Mouse (Mus musculus): ENCODE results near the gene Rsl24d1.
"Not testable (repeated sequence)": the region's sequence is repeated elsewhere in the genome, so short reads cannot be mapped to it uniquely, and the experiment has no call there.

Gene Rsl24d1

GRCm38 (mm10) chr9:73112919-73113906, at the start of gene Rsl24d1:
TSS of gene Rsl24d1 (plus strand) at chr9:73113426.
- DNase-seq = peak; percentile 93

- DNase-seq = peak; percentile 36
Measured at GRCm38 (mm10) chr9:73063621-73064290, 49.5 kb upstream of the Rsl24d1 start.

DNA sequence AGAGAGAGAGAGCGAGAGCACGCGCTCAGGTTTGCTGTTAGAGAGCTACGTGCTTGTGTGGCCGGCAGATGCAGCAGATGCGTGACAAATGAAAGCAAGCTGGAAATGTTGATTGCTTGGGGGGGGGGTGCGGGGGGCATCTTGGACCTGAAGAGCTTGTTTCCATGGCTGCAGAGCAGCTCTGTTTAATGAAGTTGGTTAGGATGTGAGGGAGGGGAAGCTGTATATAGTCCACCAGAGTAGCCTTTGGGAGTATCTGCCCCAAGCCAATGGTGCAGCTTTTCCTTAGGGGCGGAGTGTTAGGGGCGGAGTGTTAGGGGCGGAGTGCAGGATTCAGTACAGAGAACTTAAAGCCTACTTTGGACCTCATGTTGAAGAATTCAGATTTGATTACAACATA, 46.1 kb upstream of the Rsl24d1 start:
- DNase-seq = no peak

- DNase-seq = peak; percentile 80
Measured at GRCm38 (mm10) chr9:73068230-73068679, 45.0 kb upstream of the Rsl24d1 start.

- no peak for DNase-seq
Measured at GRCm38 (mm10) chr9:73068688-73069087, 44.5 kb upstream of the Rsl24d1 start.

DNA sequence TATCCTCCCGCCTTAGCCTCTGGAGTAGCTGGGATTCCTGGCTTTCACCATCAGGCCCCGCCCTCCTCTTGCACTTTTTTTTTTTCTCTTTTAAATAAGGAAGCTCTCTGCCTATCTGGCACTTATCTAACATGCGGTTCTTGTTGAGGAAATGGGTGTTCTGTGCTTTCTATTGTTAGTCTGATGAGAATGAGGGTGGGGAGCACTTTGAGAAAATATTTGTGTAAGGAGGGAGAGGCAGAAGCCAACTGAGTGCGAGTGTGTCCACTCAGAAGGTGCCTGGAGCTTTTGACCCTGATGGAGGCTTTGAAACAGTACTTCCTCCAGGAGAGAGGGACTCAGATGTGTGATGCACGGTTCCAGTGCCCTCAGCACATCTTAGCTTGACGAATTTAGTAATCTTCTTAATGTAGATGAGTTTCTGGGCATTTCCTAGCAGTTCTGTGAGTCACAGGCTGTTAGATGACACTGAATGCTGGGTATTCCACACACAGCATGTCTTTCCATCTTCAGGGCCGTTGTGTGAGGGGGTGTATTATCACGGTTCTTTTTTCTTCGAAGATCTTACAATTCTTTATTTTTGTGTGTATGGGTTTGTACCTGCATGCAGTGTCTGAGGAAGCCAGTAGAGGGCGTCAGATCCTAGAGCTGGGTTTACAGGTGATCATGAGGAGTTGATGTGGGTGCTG, 42.1 kb upstream of the Rsl24d1 start:
- peak; percentile 27 for DNase-seq

- no peak for DNase-seq
Measured at GRCm38 (mm10) chr9:73072426-73072825, 40.8 kb upstream of the Rsl24d1 start.

GRCm38 (mm10) chr9:73073169-73073568, 40.1 kb upstream of the Rsl24d1 start:
- no peak for DNase-seq

DNA sequence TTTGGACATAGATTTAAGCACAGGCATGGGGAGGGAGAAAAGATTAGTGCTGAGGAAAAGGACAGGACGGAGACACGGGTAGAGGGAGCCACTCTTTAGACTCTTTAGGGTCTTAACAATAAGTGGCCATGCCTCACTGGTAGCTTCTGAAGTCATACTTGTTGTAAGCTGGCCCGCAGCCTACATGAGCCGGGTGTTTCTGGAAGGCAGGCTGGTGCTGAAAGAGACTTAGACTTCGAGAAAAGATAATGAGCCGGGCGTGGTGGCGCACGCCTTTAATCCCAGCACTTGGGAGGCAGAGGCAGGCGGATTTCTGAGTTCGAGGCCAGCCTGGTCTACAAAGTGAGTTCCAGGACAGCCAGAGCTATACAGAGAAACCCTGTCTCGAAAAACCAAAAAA, 33.9 kb upstream of the Rsl24d1 start:
- DNase-seq = not testable (repeated sequence)

GRCm38 (mm10) chr9:73079801-73080325, 33.4 kb upstream of the Rsl24d1 start:
- DNase-seq = no peak

- no peak for DNase-seq
Measured at GRCm38 (mm10) chr9:73082291-73083000, 30.8 kb upstream of the Rsl24d1 start.

GRCm38 (mm10) chr9:73083956-73084355, 29.3 kb upstream of the Rsl24d1 start:
- no peak for DNase-seq

GRCm38 (mm10) chr9:73085845-73086244, 27.4 kb upstream of the Rsl24d1 start:
- DNase-seq = no peak

DNA sequence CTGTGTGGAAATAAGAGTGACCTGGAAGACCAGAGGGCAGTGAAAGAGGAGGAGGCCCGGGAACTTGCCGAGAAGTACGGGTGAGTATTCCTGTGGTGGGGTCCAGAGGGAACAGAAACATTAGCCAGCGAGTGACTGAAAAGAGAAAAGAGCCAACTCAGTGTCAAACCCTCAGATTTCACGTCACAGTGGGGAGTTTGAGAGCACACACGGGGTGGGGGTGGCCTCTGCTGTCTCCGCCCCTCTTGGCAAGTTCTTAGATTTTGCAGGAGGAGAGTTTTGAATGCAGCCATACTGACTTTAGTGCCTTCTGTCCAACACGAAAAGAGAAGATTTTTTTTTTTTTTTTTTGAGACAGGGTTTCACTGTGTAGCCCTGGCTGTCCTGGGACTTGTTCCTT, 26.1 kb upstream of the Rsl24d1 start:
- no peak for DNase-seq

- no peak for DNase-seq
Measured at GRCm38 (mm10) chr9:73087581-73087980, 25.6 kb upstream of the Rsl24d1 start.

DNA sequence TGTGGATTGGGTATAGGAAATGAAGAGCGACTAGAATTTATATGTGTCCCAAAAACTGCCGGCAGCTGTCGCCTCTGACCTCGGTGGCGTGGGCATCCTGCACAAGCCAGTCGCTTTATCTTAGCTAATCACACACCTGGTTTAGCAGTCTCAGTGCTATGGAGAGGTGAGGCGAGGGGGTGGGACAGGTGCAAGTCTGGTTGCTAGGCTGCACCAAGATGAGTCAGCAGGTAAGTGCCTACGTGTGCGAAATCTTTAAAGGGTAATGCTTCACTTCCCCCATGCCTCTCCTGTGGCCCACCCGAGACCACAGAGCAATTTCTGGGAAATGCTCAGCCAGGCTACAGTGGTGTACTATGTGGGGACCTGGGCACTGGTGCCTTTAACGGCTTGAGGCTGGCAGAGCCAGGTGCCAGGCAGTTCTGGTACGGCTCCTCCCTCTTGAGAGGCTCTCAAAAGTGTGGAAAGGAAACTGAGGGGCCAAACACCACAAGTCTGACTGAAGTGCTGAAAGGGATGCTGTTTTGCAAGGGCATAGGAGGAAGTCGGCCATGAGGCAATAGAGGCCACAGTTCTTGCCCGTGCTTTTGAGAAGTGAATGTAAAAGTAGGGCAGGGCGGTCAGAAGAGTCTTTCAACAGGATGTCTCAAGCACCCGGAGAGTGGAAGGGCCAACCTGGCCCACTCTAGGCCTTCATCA, 23.9 kb upstream of the Rsl24d1 start:
- no peak for DNase-seq

GRCm38 (mm10) chr9:73090121-73090520, 23.1 kb upstream of the Rsl24d1 start:
- no peak for DNase-seq

DNA sequence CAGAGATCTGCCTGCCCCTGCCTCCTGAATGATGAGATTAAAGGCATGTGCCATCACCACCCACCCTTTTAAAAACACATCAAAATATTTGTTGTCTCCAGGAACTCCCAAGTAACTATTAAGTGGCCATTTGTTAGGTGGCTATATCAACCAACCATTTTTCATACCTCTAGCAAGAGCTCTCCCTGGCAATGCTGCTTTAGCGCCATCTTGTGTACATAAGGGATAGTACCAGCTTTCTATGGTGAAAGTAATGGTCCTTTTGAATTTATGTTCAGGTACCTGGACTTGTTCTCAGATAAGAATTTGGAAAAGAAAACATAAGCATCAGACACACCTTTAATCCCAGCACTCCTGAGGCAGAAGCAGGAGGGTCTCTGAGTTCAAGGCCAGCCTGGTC, 21.5 kb upstream of the Rsl24d1 start:
- peak; percentile 75 for DNase-seq

GRCm38 (mm10) chr9:73094580-73094979, 18.6 kb upstream of the Rsl24d1 start:
- no peak for DNase-seq

DNA sequence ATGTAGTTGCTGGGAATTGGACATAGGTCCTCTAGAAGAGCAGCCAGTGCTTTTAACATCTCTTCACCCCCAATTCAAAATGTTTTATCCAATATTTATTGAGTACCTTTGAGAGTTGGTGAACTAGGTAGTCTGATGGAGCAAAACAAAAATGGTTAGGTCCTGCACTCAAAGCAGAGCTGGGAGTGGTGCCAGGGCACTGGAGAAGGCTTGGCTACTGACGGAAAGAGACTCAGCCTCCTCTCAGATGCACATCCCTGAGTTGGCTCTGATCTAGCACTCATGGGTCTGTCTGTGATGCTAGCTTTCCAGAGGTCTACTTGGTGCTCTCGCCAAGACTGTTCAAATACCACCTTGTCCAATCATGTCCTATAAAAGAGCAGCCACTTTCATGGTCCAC, 15.3 kb upstream of the Rsl24d1 start:
- DNase-seq = no peak

- no peak for DNase-seq
Measured at GRCm38 (mm10) chr9:73101536-73101935, 11.7 kb upstream of the Rsl24d1 start, which contains the start of gene Khdc3. TSS of gene Khdc3 (plus strand) at chr9:73101836.

DNA sequence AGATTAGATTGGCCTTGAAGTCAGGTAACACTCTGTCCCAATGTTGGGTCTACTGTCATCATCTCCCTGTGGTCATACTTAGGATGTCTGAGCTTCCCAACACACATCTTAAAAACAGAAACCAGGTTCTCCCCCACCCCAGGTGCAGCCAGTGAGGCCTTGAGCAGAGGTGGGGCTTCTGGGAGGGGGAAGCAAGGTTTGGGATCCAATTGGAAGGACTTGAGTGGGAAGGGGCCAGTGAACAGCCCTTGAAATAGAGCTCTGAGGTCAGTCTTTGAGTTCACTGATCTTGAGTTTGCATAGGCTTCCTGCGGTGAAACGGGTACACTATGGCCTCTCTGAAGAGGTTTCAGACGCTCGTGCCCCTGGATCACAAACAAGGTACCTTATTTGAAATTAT, 11.0 kb upstream of the Rsl24d1 start, which contains the start of gene Gm20509:
Gene Gm20509, plus strand, starts transcription at position 290 of the 400 bp plus-strand sequence.
- no peak for DNase-seq

All from kidney, adult 9 months (tissue).